ENCODE assay signal across 18 mouse cellular contexts in genomic region chr5:120434231-120434735, GRCm38 (mm10). TPM values are rescaled to one million over a fixed set of nuclear protein-coding genes. Genes with fewer than 3 reads are reported as not detected.
DNase-seq lines count a peak whose midpoint lies in the region; ATAC-seq and TF ChIP-seq lines count a peak whose summit lies in the region.
"Had no signal": no experiment of that assay in that cellular context is flagged by ENCODE, and none has a peak within 500 bp of the region (broad histone marks: within the 10 kb centered on the region; RNA-seq: fewer than 3 reads in every experiment).

No protein-coding gene starts in this region.

- no peak for TF ChIP-seq EP300 in lung, postnatal 0 days (IDR thresholded peaks at IDR 0.05)

- peak overlapping the region; percentile 95 for H3K27ac ChIP-seq in hindbrain, embryonic 14.5 days
- H3K27ac ChIP-seq in midbrain, embryonic 14.5 days (replicated peaks; ENCODE audit: low read depth, low read length), result peak overlapping the region; percentile 97
- no peak overlapping the region for H3K27ac ChIP-seq in lung, postnatal 0 days (ENCODE audit: low read length)
- H3K27ac ChIP-seq: kidney, postnatal 0 days had no signal

- H3K4me1 ChIP-seq in hindbrain, embryonic 14.5 days (replicated peaks; ENCODE audit: control insufficient read depth, insufficient read depth, low read length), result peaks cover 1% of the 10 kb centered on the region; the same call in 1 of the 2 replicates
- H3K4me1 ChIP-seq in midbrain, embryonic 14.5 days (ENCODE audit: control insufficient read depth, insufficient read depth, low read length), result 0 out of 2 replicates have a peak, but pooled peaks cover 9% of the 10 kb centered on the region
- peaks cover 6% of the 10 kb centered on the region; the same call in 1 of the 2 replicates for H3K4me1 ChIP-seq in lung, postnatal 0 days (ENCODE audit: insufficient read depth, low read depth, low read length)

- H3K4me3 ChIP-seq in hindbrain, embryonic 14.5 days (replicated peaks; ENCODE audit: low read length), result peak overlapping the region; percentile 77
- H3K4me3 ChIP-seq in midbrain, embryonic 14.5 days (replicated peaks; ENCODE audit: low read depth, low read length), result peak overlapping the region; percentile 44
- no peak overlapping the region for H3K4me3 ChIP-seq in lung, postnatal 0 days (ENCODE audit: low read depth, low read length)

- no peak for ATAC-seq in hindbrain, embryonic 14.5 days (ENCODE audit: low FRiP score)
- ATAC-seq in midbrain, embryonic 14.5 days (ENCODE audit: low FRiP score, low TSS enrichment), result no peak
- ATAC-seq in lung, postnatal 0 days, result no peak
- ATAC-seq: liver, postnatal 0 days had no signal

- peaks cover 84% of the 10 kb centered on the region for H3K27me3 ChIP-seq in hindbrain, embryonic 14.5 days (ENCODE audit: control insufficient read depth, insufficient read depth, low read length)
- peaks cover 65% of the 10 kb centered on the region for H3K27me3 ChIP-seq in midbrain, embryonic 14.5 days (ENCODE audit: control insufficient read depth, insufficient read depth, low read length)
- peaks cover 95% of the 10 kb centered on the region for H3K27me3 ChIP-seq in lung, postnatal 0 days (replicated peaks; ENCODE audit: insufficient read depth, low read length)

- H3K36me3 ChIP-seq in hindbrain, embryonic 14.5 days (replicated peaks; ENCODE audit: control insufficient read depth, insufficient read depth), result peaks cover 10% of the 10 kb centered on the region; the same call in 1 of the 2 replicates
- H3K36me3 ChIP-seq in midbrain, embryonic 14.5 days (ENCODE audit: control insufficient read depth, insufficient read depth, low read length), result peaks cover 17% of the 10 kb centered on the region
- H3K36me3 ChIP-seq in lung, postnatal 0 days (ENCODE audit: insufficient read depth, low read length), result no peaks in the 10 kb centered on the region

- H3K9me3 ChIP-seq in hindbrain, embryonic 14.5 days (ENCODE audit: control insufficient read depth, low read length), result no peaks in the 10 kb centered on the region
- no peaks in the 10 kb centered on the region for H3K9me3 ChIP-seq in midbrain, embryonic 14.5 days (ENCODE audit: control insufficient read depth, low read length)
- no peaks in the 10 kb centered on the region for H3K9me3 ChIP-seq in lung, postnatal 0 days (ENCODE audit: low read length)

- H3K9ac ChIP-seq in hindbrain, embryonic 14.5 days, result peak overlapping the region; percentile 95
- H3K9ac ChIP-seq in midbrain, embryonic 14.5 days (replicated peaks; ENCODE audit: low read length), result peak overlapping the region; percentile 92
- no peak overlapping the region for H3K9ac ChIP-seq in lung, postnatal 0 days (replicated peaks; ENCODE audit: low read depth)
- H3K9ac ChIP-seq: liver, postnatal 0 days had no signal

- peak; percentile 37 for DNase-seq in embryo, embryonic 10.5 days (ENCODE audit: low spot score)
- DNase-seq in embryo, embryonic 10 days (ENCODE audit: low spot score), result no peak
- DNase-seq in hindbrain, embryonic 14.5 days (ENCODE audit: low spot score), result no peak
- peak; percentile 52 for DNase-seq in midbrain, embryonic 14.5 days
- DNase-seq in testis, postnatal 14 days (ENCODE audit: low spot score), result no peak
- DNase-seq in urinary bladder, postnatal 25 days (ENCODE audit: low spot score), result no peak
- DNase-seq in lung, postnatal 0 days (ENCODE audit: low spot score), result no peak
- DNase-seq in kidney, postnatal 10 days, result no peak
- DNase-seq: adrenal gland, postnatal 10 days; cerebellum, postnatal 36 days; heart, adult 18-20 months; layer of hippocampus, postnatal 36 days; liver, postnatal 0 days; spleen, adult 18-20 months had no signal

- H3K4me2 ChIP-seq in hindbrain, embryonic 14.5 days (replicated peaks), result peak overlapping the region; percentile 71
- peak overlapping the region; percentile 72 for H3K4me2 ChIP-seq in midbrain, embryonic 14.5 days (ENCODE audit: low read length)
- H3K4me2 ChIP-seq in lung, postnatal 0 days (replicated peaks; ENCODE audit: low read depth, low read length), result no peak overlapping the region

- no peak for TF ChIP-seq CTCF in lung, postnatal 0 days (IDR thresholded peaks at IDR 0.05)

- WGBS in hindbrain, embryonic 14.5 days, result 1% methylated on average over 21 of the region's 21 CpGs
- 2% methylated on average over 21 of the region's 21 CpGs for WGBS in midbrain, embryonic 14.5 days
- 5% methylated on average over 21 of the region's 21 CpGs for WGBS in lung, postnatal 0 days

RNA-seq across cellular contexts. Expression of gene Lhx5, which starts 2.8 kb away (rescaled TPM):
- 20.4 and 23.1 TPM in 2 replicates for polyA plus RNA-seq in hindbrain, embryonic 14.5 days (2014; fragmentation: Nextera tagmentation; extraction: Ambion mirVana)
- polyA plus RNA-seq in midbrain, embryonic 14.5 days (2014; fragmentation: Nextera tagmentation; extraction: Ambion mirVana), result 34.1 and 44.9 TPM in 2 replicates
- polyA plus RNA-seq in lung, postnatal 0 days (2015; fragmentation: Nextera tagmentation; extraction: Ambion mirVana), result not detected in 2 replicates
- polyA plus RNA-seq: embryonic facial prominence, embryonic 14.5 days; heart, postnatal 0 days; intestine, embryonic 14.5 days; kidney, postnatal 0 days; liver, postnatal 0 days had no signal

RNA-seq across cellular contexts. Expression of gene Sdsl, which starts 38.3 kb away (rescaled TPM):
- 6.1 and 7.7 TPM in 2 replicates for polyA plus RNA-seq in hindbrain, embryonic 14.5 days (2014; fragmentation: Nextera tagmentation; extraction: Ambion mirVana)
- 6.0 TPM in 2 replicates for polyA plus RNA-seq in midbrain, embryonic 14.5 days (2014; fragmentation: Nextera tagmentation; extraction: Ambion mirVana)
- polyA plus RNA-seq in lung, postnatal 0 days (2015; fragmentation: Nextera tagmentation; extraction: Ambion mirVana), result 1.7 and 1.8 TPM in 2 replicates

RNA-seq across cellular contexts. Expression of gene Sds, which starts 42.0 kb away (rescaled TPM):
- polyA plus RNA-seq in hindbrain, embryonic 14.5 days (2014; fragmentation: Nextera tagmentation; extraction: Ambion mirVana), result not detected in 2 replicates
- polyA plus RNA-seq in midbrain, embryonic 14.5 days (2014; fragmentation: Nextera tagmentation; extraction: Ambion mirVana), result 0.55 TPM in 1 of 2 replicates, not detected in the other
- polyA plus RNA-seq in lung, postnatal 0 days (2015; fragmentation: Nextera tagmentation; extraction: Ambion mirVana), result not detected in 2 replicates
- polyA plus RNA-seq: embryonic facial prominence, embryonic 14.5 days; heart, postnatal 0 days; intestine, embryonic 14.5 days; kidney, postnatal 0 days had no signal

Comparison
In these comparisons a context has a peak if more than half of its experiments do, and no peak if none do; other contexts are left out.
1. DNase-seq: peak in embryo, embryonic 10.5 days (single experiment) and midbrain, embryonic 14.5 days (single experiment); none in embryo, embryonic 10 days (single experiment), hindbrain, embryonic 14.5 days (single experiment), testis, postnatal 14 days (single experiment), urinary bladder, postnatal 25 days (single experiment), lung, postnatal 0 days (single experiment) and kidney, postnatal 10 days (single experiment).
2. RNA of gene Lhx5, which starts 2.8 kb away (polyA plus RNA-seq): 34.1 to 44.9 TPM in midbrain, embryonic 14.5 days and 20.4 to 23.1 TPM in hindbrain, embryonic 14.5 days; not detected in lung, postnatal 0 days; every median in the first group is over 10 times any median in the second.